In the genomic region with DNA sequence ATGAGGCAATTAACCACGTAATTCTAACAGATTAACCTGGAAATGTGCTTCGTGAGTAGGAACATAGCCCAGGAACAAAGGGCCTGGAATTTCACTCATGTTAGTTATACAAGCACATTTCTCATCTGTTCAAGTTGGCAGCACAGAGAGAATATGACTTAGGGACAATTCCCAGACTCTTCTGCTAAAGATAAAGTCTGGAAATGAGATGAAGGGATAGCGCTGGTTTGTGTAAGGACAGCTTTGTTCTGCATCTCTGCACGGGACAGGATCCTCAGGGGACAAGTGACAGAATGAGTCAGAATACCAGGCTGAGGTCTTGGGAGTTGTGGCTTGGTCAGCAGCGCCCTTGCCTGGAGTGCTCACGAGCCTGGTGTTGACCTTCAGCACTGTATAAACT, we compare ENCODE assay signal across 19 mouse cellular contexts.
DNase-seq lines count a peak whose midpoint lies in the region; ATAC-seq and TF ChIP-seq lines count a peak whose summit lies in the region.
"Had no signal": no experiment of that assay in that cellular context is flagged by ENCODE, and none has a peak within 500 bp of the region (broad histone marks: within the 10 kb centered on the region; RNA-seq: fewer than 3 reads in every experiment).

No protein-coding gene starts in this region.

- ATAC-seq in heart, embryonic 14.5 days (ENCODE audit: insufficient number of reproducible peaks, insufficient read depth, low FRiP score, low read depth): no peak
- ATAC-seq in midbrain, embryonic 11.5 days (ENCODE audit: low FRiP score): no peak
- ATAC-seq in midbrain, embryonic 13.5 days: no peak
- peak; percentile 22; the same call in 1 of the 2 replicates for ATAC-seq in stomach, postnatal 0 days (ENCODE audit: low FRiP score, low TSS enrichment)
- ATAC-seq in kidney, embryonic 14.5 days (ENCODE audit: low FRiP score, low TSS enrichment): no peak
- ATAC-seq: CD4-positive, CD25-positive, alpha-beta regulatory T cell, adult 4 months had no signal

- H3K9ac ChIP-seq in heart, embryonic 14.5 days (ENCODE audit: low read length): 0 out of 2 replicates have a peak overlapping the region, but pooled peaks have one; percentile 19
- no peak overlapping the region for H3K9ac ChIP-seq in midbrain, embryonic 11.5 days (ENCODE audit: low read length)
- H3K9ac ChIP-seq in midbrain, embryonic 13.5 days (replicated peaks): no peak overlapping the region
- H3K9ac ChIP-seq in stomach, postnatal 0 days (ENCODE audit: low read length): no peak overlapping the region
- H3K9ac ChIP-seq in kidney, embryonic 14.5 days (ENCODE audit: low read depth, low read length): no peak overlapping the region
- H3K9ac ChIP-seq: forebrain, embryonic 13.5 days; heart, embryonic 15.5 days; hindbrain, embryonic 14.5 days had no signal

- H3K4me3 ChIP-seq in heart, embryonic 14.5 days (ENCODE audit: control insufficient read depth in 1 of 2, insufficient read depth in 1 of 2, low read depth in 1 of 2, low read length in 2 of 2): no peak overlapping the region
- no peak overlapping the region for H3K4me3 ChIP-seq in midbrain, embryonic 11.5 days (ENCODE audit: low read depth, low read length)
- no peak overlapping the region for H3K4me3 ChIP-seq in midbrain, embryonic 13.5 days (replicated peaks)
- H3K4me3 ChIP-seq in stomach, postnatal 0 days (ENCODE audit: low read depth, low read length): no peak overlapping the region
- no peak overlapping the region for H3K4me3 ChIP-seq in kidney, embryonic 14.5 days (ENCODE audit: low read length)
- H3K4me3 ChIP-seq: embryonic facial prominence, embryonic 10.5 days; forebrain, embryonic 13.5 days; heart, embryonic 15.5 days; hindbrain, embryonic 10.5 days had no signal

- H3K27me3 ChIP-seq in heart, embryonic 14.5 days (ENCODE audit: control insufficient read depth, insufficient read depth, low read length): no peaks in the 10 kb centered on the region
- H3K27me3 ChIP-seq in midbrain, embryonic 11.5 days (ENCODE audit: control insufficient read depth, insufficient read depth, low read length): no peaks in the 10 kb centered on the region
- no peaks in the 10 kb centered on the region for H3K27me3 ChIP-seq in midbrain, embryonic 13.5 days
- no peaks in the 10 kb centered on the region for H3K27me3 ChIP-seq in stomach, postnatal 0 days (ENCODE audit: control insufficient read depth, insufficient read depth, low read length)
- H3K27me3 ChIP-seq in kidney, embryonic 14.5 days (ENCODE audit: control insufficient read depth, insufficient read depth, low read length): peaks cover 7% of the 10 kb centered on the region; the same call in 1 of the 2 replicates
- H3K27me3 ChIP-seq: forebrain, embryonic 13.5 days; heart, embryonic 15.5 days had no signal

- H3K36me3 ChIP-seq in heart, embryonic 14.5 days (ENCODE audit: control insufficient read depth, insufficient read depth, low read length): no peaks in the 10 kb centered on the region
- no peaks in the 10 kb centered on the region for H3K36me3 ChIP-seq in midbrain, embryonic 11.5 days (ENCODE audit: control insufficient read depth, insufficient read depth, low read length)
- H3K36me3 ChIP-seq in midbrain, embryonic 13.5 days: no peaks in the 10 kb centered on the region
- H3K36me3 ChIP-seq in stomach, postnatal 0 days (ENCODE audit: control insufficient read depth, insufficient read depth, low read length): no peaks in the 10 kb centered on the region
- no peaks in the 10 kb centered on the region for H3K36me3 ChIP-seq in kidney, embryonic 14.5 days (ENCODE audit: control insufficient read depth, insufficient read depth, low read length)
- H3K36me3 ChIP-seq: embryonic facial prominence, embryonic 10.5 days; heart, embryonic 15.5 days; hindbrain, embryonic 10.5 days had no signal

- no peak for TF ChIP-seq CTCF in stomach, postnatal 0 days (IDR thresholded peaks at IDR 0.05; ENCODE audit: low read depth)

- H3K4me1 ChIP-seq in heart, embryonic 14.5 days (ENCODE audit: control insufficient read depth in 2 of 2, insufficient read depth in 2 of 2, low read length in 2 of 2): peaks cover 36 to 53% of the 10 kb centered on the region in 2 experiments
- no peaks in the 10 kb centered on the region for H3K4me1 ChIP-seq in midbrain, embryonic 11.5 days (ENCODE audit: control insufficient read depth, insufficient read depth, low read length)
- H3K4me1 ChIP-seq in midbrain, embryonic 13.5 days (replicated peaks): 0 out of 2 replicates have a peak, but pooled peaks cover 2% of the 10 kb centered on the region
- peaks cover 2% of the 10 kb centered on the region; the same call in 1 of the 2 replicates for H3K4me1 ChIP-seq in stomach, postnatal 0 days (replicated peaks; ENCODE audit: control insufficient read depth, insufficient read depth)
- H3K4me1 ChIP-seq in kidney, embryonic 14.5 days (ENCODE audit: control insufficient read depth, insufficient read depth, low read length): peaks cover 7% of the 10 kb centered on the region

- peak; percentile 28 for DNase-seq in adrenal gland, adult 2 months
- no peak for DNase-seq in adrenal gland, adult (ENCODE audit: inconsistent age in 2 of 2, low spot score in 1 of 2)
- no peak for DNase-seq in heart, adult 18-20 months
- peak; percentile 59 for DNase-seq in midbrain, embryonic 11.5 days (ENCODE audit: low spot score, missing footprints)
- no peak for DNase-seq in stomach, postnatal 0 days (ENCODE audit: low spot score)
- DNase-seq: adrenal gland, postnatal 25 days; B cell, adult 2 months; cerebellum, adult 2 months; gastrocnemius, postnatal 10 days; kidney, adult 11 months had no signal

- H3K9me3 ChIP-seq in heart, embryonic 14.5 days (ENCODE audit: control insufficient read depth, low read length): no peaks in the 10 kb centered on the region
- H3K9me3 ChIP-seq in midbrain, embryonic 11.5 days (ENCODE audit: control insufficient read depth, low read length): no peaks in the 10 kb centered on the region
- H3K9me3 ChIP-seq in midbrain, embryonic 13.5 days: no peaks in the 10 kb centered on the region
- H3K9me3 ChIP-seq in stomach, postnatal 0 days (ENCODE audit: control insufficient read depth, low read length): no peaks in the 10 kb centered on the region
- no peaks in the 10 kb centered on the region for H3K9me3 ChIP-seq in kidney, embryonic 14.5 days (ENCODE audit: control insufficient read depth, low read length)
- H3K9me3 ChIP-seq: embryonic facial prominence, embryonic 10.5 days; forebrain, embryonic 13.5 days; heart, embryonic 15.5 days; hindbrain, embryonic 10.5 days had no signal

- no peak overlapping the region; a peak in 1 of 4 replicates for H3K27ac ChIP-seq in heart, embryonic 14.5 days (replicated peaks in 1 of 2; ENCODE audit: control insufficient read depth in 1 of 2, insufficient read depth in 1 of 2, low read depth in 2 of 2, low read length in 2 of 2)
- no peak overlapping the region for H3K27ac ChIP-seq in midbrain, embryonic 11.5 days (ENCODE audit: low read depth, low read length)
- H3K27ac ChIP-seq in midbrain, embryonic 13.5 days: no peak overlapping the region
- H3K27ac ChIP-seq in stomach, postnatal 0 days (replicated peaks): peak overlapping the region; percentile 41; the same call in 1 of the 2 replicates
- H3K27ac ChIP-seq in kidney, embryonic 14.5 days (ENCODE audit: low read depth, low read length): no peak overlapping the region
- H3K27ac ChIP-seq: embryonic facial prominence, embryonic 10.5 days; forebrain, embryonic 13.5 days; hindbrain, embryonic 10.5 days; hindbrain, embryonic 14.5 days had no signal

- WGBS in heart, embryonic 14.5 days: 50% methylated on average over 6 of the region's 6 CpGs
- WGBS in midbrain, embryonic 11.5 days: 77% methylated on average over 6 of the region's 6 CpGs
- 72% methylated on average over 6 of the region's 6 CpGs for WGBS in midbrain, embryonic 13.5 days
- 59% methylated on average over 6 of the region's 6 CpGs for WGBS in stomach, postnatal 0 days
- WGBS in kidney, embryonic 14.5 days: 73% methylated on average over 6 of the region's 6 CpGs

- no peak for TF ChIP-seq EP300 in stomach, postnatal 0 days (optimal IDR thresholded peaks at IDR 0.05)

- no peak overlapping the region for H3K4me2 ChIP-seq in heart, embryonic 14.5 days (ENCODE audit: low read length)
- H3K4me2 ChIP-seq in midbrain, embryonic 11.5 days: no peak overlapping the region
- H3K4me2 ChIP-seq in midbrain, embryonic 13.5 days (replicated peaks): no peak overlapping the region
- H3K4me2 ChIP-seq in stomach, postnatal 0 days (replicated peaks; ENCODE audit: low read depth): no peak overlapping the region
- no peak overlapping the region for H3K4me2 ChIP-seq in kidney, embryonic 14.5 days (replicated peaks; ENCODE audit: low read depth, low read length)
- H3K4me2 ChIP-seq: forebrain, embryonic 13.5 days; heart, embryonic 15.5 days; hindbrain, embryonic 14.5 days had no signal

Comparison
In these comparisons a context has a peak if more than half of its experiments do, and no peak if none do; other contexts are left out.
1. DNase-seq: peak in adrenal gland, adult 2 months (single experiment) and midbrain, embryonic 11.5 days (single experiment); none in adrenal gland, adult (0 of 2), heart, adult 18-20 months (0 of 2) and stomach, postnatal 0 days (single experiment).